Mouse (Mus musculus) gastrocnemius, adult 8-10 months (tissue): Measurements from ENCODE around the gene Fam129c. TPM values are rescaled to one million over a fixed set of nuclear protein-coding genes. Genes with fewer than 3 reads are reported as not detected.
A peak's percentile ranks its signal among the peaks of the same experiment; 100 is the strongest.

ENCODE experiments used
- DNase-seq, 2 experiments: peaks; one replicate each; pipeline ENCODE4 v3.0.0; 2022; ENCODE audit warnings: low spot score in 2 of 2
- total RNA-seq, 4 experiments: library from RNA; stranded (reverse); gene quantifications; 2 replicates each; pipeline ENCODE4 v1.2.4; 2022

Gene Fam129c
- total RNA-seq = under 1 TPM; 0.27 to 0.63 (median 0.40) TPM

GRCm38 (mm10) chr8:71597451-71597850 lies at the start of gene Fam129c:
Gene Fam129c (plus strand): TSS chr8:71597648.
- DNase-seq = no peak

DNA sequence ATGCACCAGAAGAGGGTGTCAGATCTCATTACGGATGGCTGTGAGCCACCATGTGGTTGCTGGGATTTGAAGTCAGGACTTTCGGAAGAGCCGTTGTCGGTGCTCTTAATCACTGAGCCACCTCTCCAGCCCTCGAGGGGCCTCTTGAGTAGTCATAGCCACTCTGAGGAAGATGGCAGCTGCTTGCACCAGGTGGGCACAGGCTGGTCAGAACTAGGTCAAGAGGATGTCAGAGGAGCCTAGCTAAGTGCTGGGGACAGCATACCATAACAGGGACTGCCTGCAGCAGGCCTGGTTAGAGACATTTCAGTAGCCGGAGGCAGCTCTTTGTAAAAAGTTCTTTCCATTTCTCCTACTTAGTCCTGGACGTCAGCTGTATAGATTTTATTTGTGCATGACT lies 46.7 kb upstream of the Fam129c start:
- no peak for DNase-seq

DNA sequence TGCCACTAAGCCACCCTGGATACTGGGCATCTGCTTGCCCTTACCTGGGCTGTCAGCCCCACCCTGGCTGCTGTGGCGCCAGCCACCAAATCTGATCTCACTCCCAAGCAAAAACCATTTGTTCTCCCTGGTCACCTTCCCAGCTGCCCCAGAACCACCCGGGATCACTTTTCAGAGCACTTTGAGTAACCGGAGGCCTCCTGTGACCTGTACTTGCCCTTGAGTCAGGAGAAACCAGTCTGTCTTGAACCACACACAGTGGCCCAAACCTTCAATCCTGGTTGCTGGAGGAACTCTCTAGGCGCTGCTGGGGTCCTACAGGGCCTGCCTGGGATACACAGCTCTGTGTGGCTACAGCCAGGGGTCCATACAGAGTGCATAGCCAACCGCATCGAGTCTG lies 44.7 kb upstream of the Fam129c start:
- DNase-seq = no peak

DNA sequence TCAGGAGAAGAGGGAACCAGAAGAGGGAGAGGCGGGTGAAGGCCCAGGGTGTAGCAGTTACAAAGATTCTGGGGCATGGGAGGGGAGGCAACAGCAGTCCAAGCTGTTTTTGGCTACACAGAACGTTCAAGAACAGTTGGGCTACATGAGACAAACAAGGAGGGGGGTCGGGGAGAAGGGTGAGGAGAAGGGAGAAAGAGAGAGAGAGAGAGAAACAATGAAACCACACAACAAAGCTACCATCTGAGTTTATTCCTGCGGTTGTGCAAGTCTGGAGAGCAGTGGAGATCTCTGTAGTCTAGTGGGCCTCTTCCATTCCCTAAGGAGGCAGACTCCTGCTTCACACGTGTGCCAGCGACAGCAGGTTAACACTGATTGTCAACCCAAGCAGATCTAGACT lies 43.4 kb upstream of the Fam129c start:
- DNase-seq = no peak

- DNase-seq = no peak
Measured at GRCm38 (mm10) chr8:71554644-71555043, 42.8 kb upstream of the Fam129c start.

- DNase-seq = no peak
Measured at GRCm38 (mm10) chr8:71558071-71558957, 39.1 kb upstream of the Fam129c start, which contains the start of gene Tmem221. Gene Tmem221 (minus strand): TSS chr8:71558871.

DNA sequence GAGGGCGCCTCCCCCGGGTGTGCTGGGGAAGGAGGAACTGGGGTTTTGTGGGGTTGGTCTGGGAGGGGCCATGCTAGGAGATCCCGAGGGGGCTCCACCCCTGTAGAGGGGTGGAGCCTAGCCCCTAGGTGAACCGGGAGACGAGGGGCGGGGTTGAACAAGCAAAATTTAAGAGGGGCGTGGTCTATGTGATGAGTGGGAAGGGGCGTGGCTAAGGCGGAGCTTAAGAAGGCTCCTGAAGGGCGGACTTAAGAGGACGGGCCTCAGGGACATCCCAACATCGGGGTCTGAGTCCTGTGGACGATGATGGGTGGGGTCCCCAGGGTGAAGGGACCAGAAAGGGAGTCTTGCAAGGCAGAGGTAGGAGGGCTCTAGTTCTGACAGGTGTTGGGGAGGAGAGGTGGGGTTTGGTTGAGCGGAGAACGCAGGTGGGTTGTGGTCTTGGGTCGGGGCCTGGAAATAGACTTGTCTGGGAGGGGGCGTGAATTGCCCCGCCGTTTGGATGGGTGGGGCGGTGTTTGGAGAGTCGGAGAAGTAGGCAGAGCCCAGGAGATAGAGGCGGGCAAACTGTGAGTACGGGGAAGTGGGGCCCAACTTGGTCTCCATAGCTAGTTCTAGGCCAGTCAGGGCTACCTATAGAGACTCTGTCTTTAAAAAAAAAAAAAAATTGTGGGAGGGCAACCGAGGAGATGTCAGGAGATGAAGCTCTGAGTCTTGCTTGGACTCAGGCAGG lies 38.3 kb upstream of the Fam129c start:
- peak in 1 of 2 experiments; percentile 33 for DNase-seq

GRCm38 (mm10) chr8:71560071-71560470 lies 37.4 kb upstream of the Fam129c start:
- DNase-seq = no peak

DNA sequence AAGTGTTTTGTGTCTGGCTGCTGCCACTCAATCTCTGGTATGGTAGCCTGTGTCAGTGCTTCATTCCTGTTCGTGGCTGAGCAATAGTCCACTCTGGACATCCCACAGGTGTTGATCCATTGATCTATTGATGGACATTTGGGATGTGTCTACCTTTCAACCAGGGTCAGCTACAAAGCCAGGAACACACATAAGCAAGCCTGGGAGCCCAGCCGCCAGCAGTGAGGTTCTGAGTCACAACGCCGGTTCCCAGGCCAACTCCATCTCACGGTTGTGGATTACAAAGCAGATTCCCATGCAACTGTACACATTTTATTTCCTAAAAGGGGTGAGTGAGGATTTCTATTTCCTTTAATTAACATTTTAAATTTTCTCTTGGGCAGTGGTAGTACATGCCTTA lies 36.7 kb upstream of the Fam129c start:
- DNase-seq = no peak

DNA sequence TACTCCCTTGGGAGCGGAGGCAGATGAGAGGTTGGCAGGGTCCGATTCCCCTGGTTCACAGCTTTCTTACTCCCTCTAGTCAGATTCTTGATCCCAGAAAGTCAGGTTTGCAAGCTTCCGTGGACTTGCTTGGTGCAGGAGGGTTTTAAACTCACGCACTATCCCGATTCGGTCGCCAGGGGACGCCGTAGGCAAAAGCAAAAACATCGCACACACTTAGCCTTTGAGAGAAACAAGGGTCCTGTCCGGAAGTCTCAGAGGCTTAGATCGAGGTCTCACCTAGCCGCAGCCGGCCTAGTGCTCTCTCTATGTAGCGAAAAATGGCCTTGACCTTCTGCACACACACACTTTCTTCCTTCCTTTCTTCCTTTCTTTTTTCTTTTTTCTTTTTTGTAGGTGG lies 36.0 kb upstream of the Fam129c start:
- DNase-seq = no peak

- peak; percentile 66 to 72 for DNase-seq
Measured at GRCm38 (mm10) chr8:71562751-71563150, 34.7 kb upstream of the Fam129c start.

DNA sequence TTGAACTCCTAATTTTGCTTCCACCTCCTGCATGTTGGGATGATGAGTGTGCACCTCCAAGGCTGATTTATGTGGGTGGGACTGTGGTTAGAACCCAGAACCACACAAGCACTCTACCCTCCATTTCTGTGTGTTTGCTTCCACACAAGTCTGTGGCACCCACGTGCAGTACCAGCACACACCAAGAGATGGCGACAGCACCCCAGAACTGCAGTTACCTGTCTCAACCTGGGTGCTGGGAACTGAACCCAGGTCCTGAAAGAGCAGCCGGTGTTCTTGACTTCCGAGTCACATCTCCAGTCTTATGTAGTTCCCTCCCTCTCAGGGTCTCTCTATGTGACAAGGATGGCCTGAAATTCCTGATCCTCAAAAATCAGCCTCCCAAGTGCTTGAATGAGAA lies 33.5 kb upstream of the Fam129c start:
- DNase-seq = no peak

DNA sequence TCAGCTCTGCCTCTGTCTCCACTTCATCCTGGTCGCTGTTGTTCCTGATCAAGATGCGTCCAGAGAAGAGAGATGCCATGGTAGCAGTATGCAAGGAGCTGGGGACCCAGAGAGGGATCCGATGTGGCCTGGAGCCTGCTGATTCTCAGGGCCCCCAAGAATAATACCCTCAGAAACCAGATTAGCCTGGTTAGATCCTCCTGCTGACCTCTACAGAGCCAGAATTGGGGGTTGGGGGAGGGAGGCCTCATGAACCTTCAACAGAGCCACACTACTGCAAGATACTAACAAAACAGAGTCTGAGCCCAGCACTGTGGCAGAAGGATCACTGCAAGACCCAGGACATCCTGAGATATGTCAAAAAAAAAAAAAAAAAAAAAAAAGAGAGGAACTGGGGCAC lies 30.9 kb upstream of the Fam129c start, which contains the start of gene Nxnl1:
Gene Nxnl1, minus strand, starts transcription at position 101 of the 400 bp plus-strand sequence.
- DNase-seq = no peak

GRCm38 (mm10) chr8:71567587-71567986 lies 29.9 kb upstream of the Fam129c start:
- no peak for DNase-seq

GRCm38 (mm10) chr8:71568387-71568937 lies 29.0 kb upstream of the Fam129c start, which contains the start of gene Slc27a1:
Gene Slc27a1 (plus strand): TSS chr8:71568882.
- peak; percentile 60 to 81 for DNase-seq

- no peak for DNase-seq
Measured at GRCm38 (mm10) chr8:71568941-71569340, 28.5 kb upstream of the Fam129c start.

DNA sequence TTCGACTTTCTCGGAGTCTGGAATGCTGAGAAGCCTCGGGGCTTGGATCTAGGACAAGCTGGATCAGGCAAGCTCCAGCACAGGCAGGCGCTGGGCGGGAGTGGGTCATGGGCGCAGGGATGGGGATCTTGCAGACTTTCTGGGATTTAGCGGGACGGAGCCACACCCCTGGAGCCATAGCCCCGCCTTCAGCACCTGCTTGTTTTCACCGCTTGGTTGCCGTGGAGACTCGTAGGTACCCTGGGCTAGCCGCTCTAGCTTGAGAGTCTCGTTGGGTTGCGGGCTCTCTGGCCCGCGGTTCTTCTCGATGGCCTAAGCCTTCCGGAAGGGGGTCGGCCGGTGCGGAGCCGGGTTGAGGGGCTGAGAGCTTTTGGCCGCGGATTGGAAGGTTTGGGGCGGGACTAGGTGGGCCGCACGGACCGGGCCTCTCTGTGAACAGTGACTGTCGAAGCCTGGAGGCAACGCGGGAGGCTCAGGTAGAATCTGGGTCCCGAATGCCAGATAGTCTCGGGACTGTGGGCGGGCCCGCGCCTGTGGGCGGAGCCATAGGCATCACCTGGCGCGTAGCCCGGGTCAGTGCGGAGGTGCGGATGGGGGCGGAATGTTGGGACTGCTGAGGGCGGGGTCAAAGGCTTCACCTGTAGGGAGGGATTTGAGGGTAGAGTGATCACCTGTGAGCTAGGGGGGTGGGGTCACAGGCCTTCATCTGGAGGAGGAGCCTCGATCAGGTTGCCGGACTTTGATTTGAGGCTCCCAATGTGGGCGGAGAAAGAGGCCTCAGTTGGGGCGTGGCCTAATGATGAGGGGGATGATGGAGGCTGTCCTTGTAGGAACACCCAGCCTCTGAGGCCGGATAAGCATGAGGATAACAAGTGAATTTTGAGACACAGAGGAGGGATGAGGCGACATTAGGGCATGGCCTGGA lies 27.8 kb upstream of the Fam129c start:
- DNase-seq = peak; percentile 79 to 84

DNA sequence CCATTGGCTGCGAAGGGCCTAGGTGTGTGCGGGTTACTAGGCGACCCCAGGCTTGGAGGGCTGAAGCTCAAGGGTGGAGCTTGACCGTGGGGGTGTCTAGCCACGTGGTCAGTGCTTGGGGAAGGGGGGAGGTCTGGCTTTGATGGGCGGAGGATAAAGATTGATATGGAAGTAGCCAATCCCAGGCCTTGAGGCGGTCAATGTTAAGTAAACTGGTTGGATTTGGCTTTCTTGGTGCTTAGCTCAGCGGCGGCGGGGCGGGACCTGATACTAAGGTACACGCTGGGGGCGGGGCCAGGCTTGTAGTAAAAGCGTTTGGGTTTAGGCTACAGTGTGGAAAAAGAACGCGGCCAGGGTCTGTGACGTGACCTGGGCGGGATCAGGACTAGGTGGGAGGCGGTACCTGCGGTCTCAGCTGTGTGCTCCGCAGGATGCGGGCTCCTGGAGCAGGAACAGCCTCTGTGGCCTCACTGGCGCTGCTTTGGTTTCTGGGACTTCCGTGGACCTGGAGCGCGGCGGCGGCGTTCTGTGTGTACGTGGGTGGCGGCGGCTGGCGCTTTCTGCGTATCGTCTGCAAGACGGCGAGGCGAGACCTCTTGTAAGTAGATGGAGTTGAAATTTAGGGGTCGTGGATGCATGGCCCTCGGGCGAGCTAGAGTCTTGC lies 27.0 kb upstream of the Fam129c start:
- peak; percentile 82 to 88 for DNase-seq

- no peak for DNase-seq
Measured at GRCm38 (mm10) chr8:71572077-71572476, 25.4 kb upstream of the Fam129c start.
